Mouse (Mus musculus): Measurements from ENCODE around the gene Ano8.
"Not testable (repeated sequence)": the region's sequence is repeated elsewhere in the genome, so short reads cannot be mapped to it uniquely, and the experiment has no call there.

Ano8 gene

DNA sequence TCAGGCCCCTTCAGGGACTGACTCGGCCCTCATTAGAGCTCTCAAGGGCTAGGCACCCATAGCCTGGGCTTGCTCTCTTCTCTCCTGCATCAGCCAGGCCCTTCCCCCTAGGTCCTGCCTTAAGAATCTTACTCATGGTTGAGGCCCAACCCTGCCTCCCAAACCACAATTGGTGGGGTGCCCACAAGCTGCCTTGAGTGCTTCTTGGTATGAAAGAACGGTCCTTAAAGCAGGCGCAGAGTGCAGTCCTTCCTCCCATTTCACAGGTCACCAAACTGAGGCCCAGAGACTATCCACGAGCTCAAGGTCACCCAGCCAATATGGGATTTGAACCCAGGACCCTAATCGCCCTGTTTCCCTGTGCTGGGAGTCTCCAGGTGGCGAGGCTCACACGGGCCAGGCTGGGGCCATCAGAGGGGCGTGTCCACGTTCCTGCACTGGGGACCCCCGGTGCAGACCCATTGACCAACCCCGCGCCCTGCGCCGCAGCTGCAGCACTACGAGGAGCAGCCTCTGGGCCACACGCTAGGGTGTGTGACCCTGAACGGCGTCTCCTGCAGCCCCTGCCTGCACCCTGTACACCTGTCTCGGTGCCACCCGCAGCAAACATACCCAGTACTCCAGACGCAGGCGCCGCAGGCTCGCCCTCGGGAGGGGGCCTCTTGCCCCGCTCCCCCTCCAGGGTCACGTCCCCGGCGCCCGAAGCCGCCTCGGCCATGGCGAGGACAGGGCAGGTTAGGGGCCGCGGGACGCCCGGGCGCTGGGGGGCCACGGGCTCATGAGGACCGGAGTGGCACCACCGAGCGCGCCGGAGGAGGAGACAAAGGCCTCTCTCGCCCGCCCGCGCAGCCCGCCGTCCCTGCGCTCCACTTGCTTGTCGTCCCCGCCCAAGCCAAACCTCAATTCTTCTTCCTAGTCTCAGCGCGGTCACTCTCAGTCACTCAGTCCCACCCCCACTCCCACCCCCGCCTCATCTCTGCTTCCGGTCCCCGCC is at the start of gene Ano8:
TSS of gene Ano8 (minus strand) at position 822 of the 994 bp plus-strand sequence.
- peak; percentile 83 to 87 for DNase-seq (ENCODE audit: low spot score in 2 of 2)

DNA sequence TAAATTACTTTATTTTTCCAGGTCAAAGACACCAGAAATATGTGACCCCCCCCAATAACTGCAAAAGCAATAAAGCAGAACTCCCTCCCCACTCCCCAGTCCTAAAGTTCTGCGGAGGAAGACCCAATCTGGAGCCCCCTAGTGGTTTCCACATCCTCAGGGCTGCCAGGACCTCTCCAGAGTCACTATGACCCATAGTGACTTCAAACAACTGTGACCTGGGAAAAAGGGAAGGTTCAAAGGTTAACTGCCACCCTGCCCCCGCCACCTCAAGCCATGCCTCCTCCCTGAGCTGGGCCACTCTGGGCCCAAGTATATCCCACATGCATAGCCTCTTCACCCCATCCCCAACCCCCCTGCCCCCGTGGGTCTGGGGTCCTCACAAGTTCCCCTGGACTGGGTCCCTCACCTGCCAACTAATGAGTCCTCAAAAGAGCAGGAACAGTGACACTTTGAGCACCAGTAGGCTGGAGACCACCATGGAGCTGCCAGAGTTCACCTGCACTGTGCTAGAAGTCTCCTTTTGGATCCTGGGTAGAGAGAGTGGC is 48.6 kb upstream of the Ano8 start:
- DNase-seq (ENCODE audit: low spot score in 2 of 2): no peak

DNA sequence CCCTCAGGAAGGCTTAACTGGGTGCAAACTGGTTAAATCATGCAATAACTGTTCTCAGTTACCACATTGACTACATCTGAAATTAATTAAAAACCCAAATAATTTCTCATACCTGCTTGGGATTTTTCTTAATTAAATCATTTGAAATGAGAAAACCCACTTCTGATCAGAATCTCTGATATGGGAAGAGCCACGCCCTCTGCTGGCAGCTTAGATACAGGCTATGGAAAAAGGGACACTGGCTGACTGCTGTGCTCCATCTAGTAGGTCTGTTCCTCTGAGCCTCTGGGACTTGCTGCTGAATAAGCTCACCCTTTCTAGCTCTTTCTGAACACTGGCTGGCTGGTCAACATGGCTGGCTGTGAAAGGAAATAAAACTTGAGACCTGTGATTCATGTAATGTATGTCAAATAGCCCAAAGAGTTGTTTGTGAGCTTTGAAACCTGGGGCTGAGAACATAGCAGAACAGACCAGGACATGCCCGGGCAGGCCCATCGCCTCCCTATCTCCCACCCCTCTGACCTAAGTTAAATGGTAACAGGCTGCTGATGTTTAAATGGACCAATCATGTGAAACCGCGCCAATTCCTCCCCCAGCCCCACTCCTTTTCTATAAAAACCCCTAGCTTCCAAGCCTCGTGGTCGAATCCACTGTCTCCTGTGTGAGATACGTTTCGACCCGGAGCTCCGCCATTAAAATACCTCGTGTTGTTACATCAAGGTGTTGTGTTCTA is 45.1 kb upstream of the Ano8 start:
- not testable (repeated sequence) for DNase-seq (ENCODE audit: low spot score in 2 of 2)

DNA sequence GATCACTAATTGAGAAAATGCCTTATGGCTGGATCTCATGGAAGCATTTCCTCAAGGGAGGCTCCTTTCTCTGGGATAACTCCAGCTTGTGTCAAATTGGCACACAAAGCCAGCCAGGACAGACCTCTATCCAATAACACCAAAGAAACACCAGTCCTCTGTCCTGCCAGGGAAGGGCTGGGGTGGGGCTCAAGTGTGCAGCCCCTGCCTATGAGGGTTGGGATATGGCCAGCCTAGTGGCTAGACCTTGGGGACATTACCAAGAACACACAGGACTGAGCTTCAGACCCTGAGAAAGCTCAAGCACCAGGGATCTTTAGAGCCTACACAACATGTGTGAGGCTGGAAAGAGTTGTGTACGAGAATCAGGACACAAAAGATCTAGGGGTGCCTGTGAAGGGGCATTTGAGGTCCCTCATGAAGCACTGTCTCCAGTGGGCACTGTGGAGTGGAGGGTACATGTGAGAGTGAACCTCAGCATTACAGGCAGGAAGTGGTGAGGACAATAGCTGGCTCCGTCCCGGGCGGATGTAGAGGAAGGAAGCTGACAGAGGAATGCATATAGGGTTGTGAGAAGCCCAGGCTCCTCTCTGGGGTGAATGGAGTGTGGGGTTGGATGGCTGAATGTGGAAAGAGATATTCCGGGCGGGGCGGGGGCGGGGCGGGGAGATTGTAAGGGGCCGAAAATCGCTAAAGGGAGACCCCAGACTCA is 42.8 kb upstream of the Ano8 start:
- DNase-seq (ENCODE audit: low spot score in 2 of 2): peak; percentile 57 to 75

DNA sequence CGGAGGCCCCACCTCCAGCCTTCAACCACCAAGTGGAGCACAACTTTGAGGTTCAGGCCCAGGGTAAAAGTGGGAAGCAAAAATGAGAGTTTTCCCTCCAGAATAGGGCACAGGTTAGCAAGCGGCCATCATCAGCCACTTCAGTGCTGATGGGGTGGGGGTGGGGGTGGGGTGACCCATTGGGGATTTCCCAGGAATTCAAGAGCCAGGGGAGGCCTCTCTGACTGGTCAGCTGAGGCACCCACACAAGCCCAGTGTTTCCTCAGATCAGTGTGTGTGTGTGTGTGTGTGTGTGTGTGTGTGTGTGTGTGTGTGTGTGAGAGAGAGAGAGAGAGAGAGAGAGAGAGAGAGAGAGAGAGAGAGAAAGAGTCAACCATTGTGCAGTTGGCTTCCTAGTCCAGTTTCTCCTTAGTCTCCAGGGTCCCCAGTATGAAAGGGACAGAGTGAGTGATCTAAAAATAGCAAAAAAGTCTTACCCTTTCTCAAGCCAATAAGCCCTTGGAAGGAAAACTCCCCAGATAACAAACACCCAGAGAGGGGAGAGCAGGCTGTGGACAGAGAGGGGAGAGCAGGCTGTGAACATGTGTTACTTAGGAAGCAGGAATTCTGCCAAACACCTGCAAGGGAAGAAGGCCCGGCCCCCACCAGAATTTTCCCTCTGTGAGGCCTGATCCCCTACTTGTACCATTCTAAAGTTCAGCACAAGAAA is 41.6 kb upstream of the Ano8 start:
- peak in 1 of 2 experiments; percentile 58 for DNase-seq (ENCODE audit: low spot score in 2 of 2)

DNA sequence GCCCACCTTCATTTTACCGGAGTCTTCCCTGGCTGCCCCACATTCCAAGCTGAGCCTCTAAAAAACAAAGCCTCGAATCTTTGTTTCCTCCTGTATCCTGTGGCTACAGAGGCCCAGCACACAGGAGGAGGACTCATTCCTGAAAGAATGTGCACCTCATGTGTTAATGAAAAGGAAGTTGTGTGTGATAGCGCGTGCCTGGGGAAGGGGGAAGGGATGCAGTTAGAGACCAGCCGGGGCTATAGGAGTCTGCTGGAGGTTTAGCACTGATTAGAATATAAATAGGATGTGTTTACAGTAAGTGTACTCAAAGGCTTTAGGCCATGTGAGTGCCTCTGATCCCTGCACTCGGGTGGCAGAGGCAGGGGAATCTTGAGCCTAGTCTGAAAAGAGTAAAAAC is 40.5 kb upstream of the Ano8 start:
- DNase-seq (ENCODE audit: low spot score in 2 of 2): no peak

DNA sequence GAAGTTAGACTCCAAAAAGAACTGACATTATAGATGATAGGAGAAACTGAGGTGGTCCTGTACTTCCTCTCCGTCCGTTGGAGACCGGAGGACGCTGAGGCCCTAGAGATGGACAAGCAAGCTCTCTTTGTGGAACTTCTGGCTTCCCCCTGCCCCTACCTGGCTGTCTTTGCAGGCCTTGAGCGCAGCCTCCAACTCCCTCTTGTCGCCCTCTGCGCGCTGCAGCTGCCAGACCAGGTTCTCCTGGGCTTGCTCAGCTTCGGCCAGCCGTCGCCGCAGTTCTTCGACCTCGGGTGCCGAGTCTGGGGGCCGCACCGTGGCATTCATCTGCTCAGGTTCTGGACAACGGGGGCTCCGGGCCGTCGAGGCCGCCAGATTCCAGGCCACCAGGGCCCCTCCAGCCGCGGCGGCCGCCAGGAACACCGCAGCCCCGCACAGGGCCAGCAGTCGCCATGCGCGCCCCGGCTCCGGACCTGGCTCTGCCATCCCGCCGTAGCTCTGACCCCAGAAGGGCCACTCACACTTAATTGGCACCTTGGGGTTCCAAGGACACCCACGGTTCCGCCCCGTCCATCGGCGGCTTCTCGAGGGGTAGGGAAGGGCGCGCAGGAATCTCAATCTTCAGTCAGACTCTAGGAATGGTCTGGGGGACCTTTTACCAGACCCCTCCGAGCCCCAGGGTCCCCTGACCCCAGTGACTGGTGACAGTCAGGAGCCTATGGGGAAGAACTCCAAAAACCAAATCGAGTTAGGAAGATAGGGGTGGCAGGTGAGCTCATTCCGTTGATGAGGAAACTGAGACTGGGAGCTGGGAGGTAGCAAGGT is 39.7 kb upstream of the Ano8 start, which contains the start of gene Ccdc194:
TSS of gene Ccdc194 (minus strand) at position 486 of the 825 bp plus-strand sequence.
- DNase-seq (ENCODE audit: low spot score in 2 of 2): no peak

DNA sequence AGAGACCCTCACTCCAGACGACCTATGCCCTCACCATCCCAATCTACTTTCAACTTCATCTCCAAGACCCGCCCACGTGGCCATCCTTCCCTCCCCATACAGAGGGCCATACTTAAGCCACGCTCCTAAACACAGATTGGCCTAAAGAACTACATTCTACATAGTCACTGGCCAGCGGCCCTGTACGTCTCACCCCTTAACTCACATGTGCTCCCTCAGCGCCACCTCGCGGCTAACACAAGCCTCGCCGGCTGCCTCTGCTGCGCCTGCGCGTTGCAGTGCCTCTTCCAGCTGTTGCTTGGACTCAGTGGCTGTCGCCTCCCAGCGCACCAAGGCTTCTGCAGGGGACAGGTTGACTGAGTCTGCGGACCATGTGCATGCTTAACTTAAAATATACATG is 35.9 kb upstream of the Ano8 start:
- DNase-seq (ENCODE audit: low spot score in 2 of 2): peak; percentile 88 to 93

DNA sequence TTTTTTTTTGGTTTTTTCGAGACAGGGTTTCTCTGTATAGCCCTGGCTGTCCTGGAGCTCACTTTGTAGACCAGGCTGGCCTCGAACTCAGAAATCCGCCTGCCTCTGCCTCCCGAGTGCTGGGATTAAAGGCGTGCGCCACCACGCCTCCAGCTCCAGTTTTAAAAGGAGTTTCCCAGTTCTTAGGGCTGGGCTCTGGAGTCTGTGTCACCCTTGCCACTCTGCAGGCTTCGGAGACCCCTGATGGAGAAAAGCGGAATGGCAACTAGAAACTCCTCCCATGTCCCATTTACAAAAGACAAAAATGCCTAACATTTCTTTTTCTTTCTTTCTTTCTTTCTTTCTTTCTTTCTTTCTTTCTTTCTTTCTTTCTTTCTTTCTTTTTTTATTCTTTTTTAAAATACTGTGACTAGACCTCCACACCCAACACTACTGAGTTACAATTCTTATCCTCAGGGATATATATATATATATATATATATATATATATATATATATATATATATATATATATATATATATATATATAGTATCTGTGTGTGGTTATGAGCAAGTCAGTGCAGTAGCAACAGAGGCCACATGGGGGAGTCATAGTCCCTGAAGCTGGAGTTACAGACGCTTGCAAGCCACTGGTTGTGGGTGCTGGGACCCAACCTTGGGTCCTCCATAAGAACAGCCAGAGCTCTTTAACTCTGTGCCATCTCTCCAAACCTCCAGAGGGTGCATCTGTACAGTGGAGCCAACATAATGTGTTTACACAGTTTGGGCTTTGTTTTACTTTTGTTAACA is 33.5 kb upstream of the Ano8 start:
- DNase-seq (ENCODE audit: low spot score in 2 of 2): peak in 1 of 2 experiments; percentile 66

DNA sequence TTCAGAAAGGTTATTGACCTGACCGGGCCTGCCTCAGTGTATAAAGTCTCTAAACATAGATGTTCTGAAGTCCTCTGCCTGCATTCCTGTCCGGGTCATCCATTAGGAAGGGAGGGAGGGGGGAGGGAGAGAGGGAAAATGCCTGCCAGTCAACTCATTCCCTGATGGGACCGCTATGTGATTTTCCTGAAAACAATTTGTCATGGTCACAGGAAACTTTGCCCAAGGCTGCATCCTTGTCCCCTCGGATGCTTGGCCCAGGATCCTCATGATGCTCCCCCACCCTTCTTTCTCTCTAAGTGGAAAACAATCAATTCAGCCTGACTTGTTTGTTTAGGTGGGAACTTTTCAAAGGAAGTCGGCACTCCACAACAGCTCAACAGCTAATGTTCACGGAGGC is 31.0 kb upstream of the Ano8 start:
- no peak for DNase-seq (ENCODE audit: low spot score in 2 of 2)

DNA sequence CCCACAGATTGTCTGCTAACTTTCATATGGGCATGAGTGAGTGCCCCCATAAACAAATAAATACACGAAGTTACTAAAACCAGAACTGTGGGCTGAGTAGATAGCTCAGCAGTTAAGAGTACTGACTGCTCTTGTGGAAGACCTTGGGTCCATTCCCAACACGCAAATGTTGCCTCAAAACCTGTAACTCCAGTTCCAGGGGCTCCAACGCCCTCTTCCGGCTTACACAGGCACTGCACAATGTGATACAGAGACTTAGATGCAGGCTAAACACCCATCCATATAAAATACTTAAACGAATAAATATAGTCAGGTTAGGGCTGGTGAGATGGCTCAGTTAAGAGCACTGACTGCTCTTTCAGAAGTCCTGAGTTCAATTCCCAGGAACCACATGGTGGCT is 29.3 kb upstream of the Ano8 start:
- DNase-seq (ENCODE audit: low spot score in 2 of 2): no peak

DNA sequence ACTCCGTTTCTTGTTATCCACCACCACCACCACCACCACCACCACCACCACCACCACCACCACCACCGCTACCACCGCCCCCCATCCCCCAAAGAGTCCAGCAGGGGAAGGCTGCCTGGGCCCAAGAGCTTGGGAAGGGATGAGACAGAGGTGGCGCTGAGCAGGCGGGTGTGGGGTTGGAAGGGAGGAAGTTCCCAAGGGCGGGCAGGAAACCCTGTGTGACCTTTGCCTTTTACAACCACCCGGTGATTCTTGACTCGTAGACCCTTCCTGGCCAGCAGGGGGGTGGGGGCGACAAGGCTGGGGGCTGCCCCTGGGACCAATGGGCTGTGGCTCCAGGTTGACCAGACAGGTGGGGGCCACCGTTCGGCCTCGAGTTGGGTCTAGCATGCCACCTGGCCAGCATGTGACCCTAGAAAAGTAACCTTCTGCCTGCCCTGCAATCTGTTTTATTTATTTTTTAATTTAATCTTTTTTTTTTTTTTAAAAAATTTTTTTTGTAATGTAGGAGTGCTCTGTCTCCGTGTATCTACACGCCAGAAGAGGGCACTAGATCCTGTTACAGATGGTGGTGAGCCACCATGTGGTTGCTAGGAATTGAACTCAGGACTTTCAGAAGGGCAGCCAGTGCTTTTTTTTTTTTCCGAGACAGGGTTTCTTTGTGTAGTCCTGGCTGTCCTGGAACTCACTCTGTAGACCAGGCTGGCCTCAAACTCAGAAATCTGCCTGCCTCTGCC is 27.4 kb upstream of the Ano8 start:
- no peak for DNase-seq (ENCODE audit: low spot score in 2 of 2)

DNA sequence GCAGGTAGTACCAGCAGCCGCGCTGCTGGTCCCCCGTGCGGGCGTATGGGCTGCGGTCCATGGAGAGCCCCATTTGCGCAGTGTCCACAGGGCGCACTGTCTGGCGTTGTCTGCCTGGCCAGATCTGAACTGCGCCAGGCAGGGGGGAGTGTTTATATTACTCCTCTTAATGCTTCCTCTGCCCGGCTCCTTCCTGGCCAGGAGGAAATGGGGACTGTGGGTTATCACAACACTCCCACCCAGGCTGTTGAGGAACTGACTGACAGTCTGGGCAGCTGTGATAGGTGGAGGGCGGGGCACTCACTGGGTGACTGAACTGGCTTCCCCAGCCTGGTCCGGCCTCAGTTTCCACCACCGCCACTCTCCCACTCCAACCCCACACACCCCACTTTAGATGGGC is 25.9 kb upstream of the Ano8 start, which contains the start of gene Plvap:
TSS of gene Plvap (minus strand) at position 109 of the 400 bp plus-strand sequence.
- no peak for DNase-seq (ENCODE audit: low spot score in 2 of 2)

DNA sequence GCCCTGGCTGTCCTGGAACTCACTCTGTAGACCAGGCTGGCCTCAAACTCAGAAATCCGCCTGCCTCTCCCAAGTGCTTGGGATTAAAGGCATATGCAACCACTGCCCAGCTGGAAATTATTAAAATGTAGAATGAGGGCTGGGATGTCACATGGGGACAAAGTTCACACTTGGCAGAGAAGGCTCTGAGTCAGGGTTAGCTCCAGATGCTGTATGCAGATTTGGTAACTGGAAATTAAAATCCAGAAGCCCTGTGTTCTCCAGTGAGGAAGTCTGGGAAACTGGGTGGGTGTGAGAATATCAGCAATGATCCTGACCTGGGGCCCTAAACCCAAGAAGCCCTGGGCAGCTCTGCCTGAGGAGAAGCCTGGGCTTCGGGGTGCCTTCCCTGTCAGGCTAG is 23.6 kb upstream of the Ano8 start:
- DNase-seq (ENCODE audit: low spot score in 2 of 2): peak in 1 of 2 experiments; percentile 48

DNA sequence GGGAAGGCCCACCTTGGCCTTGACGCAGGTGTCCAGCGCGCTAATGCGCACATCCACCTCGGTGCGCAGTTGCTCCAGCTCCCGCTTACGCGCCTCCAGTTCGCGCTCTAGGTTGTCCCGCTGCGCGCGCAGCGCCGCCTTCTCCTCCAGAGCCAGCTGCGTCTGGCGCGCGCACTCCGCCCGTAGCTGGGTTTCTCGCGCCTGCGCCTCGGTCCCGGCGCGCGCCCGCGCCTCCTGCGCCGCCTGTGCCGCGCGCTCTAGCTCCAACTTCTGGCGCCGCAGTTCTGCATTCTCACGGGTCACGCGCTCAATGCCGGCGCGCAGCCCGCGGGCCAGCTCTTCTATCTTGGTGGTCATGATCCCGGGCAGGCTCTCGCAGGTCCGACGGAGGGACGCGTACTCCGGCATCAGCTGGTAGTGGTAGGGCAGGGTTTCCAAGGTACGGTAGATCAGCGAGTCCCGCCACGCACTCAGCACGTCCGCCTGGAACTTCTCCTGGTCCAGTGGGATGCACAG is 21.9 kb upstream of the Ano8 start:
- DNase-seq (ENCODE audit: low spot score in 2 of 2): peak; percentile 76 to 84

DNA sequence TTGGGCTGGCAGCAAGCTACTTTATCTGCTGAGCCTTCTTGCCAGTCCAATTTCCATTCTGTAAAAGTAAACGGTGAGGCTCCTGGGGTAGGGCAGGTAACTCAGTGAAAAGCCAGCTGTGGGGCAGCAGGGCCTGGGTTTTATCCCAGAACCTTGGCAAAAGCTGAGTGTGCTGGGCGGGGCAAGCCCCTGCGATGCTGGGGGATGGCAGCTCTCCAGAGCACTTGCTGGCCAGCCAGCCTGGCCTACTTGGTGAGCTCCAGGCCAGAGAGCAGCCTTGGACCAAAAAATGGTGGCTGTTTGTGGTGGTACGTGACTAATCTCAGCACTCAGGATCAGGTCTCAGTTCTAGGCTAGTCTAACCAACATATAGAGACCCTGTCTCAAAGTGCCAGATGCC is 20.2 kb upstream of the Ano8 start:
- peak in 1 of 2 experiments; percentile 59 for DNase-seq (ENCODE audit: low spot score in 2 of 2)

DNA sequence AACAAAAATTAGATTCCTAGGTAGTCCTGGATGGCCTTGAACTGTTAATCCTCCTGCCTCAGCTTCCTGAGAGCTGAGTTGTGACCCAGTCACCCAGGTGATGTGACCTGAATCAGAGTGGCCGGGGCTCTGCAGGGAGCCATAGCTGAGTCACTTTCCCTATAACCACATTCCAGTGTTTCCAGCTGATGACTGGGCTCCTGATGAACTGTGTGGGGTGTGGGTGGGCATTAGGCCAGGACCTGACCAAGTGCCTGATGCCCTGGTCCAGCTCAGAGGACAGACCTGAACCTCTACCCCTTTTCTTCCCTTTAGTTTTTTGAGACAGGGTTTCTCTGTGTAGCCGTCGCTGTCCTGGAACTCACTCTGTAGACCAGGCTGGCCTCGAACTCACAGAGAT is 19.6 kb upstream of the Ano8 start:
- no peak for DNase-seq (ENCODE audit: low spot score in 2 of 2)

DNA sequence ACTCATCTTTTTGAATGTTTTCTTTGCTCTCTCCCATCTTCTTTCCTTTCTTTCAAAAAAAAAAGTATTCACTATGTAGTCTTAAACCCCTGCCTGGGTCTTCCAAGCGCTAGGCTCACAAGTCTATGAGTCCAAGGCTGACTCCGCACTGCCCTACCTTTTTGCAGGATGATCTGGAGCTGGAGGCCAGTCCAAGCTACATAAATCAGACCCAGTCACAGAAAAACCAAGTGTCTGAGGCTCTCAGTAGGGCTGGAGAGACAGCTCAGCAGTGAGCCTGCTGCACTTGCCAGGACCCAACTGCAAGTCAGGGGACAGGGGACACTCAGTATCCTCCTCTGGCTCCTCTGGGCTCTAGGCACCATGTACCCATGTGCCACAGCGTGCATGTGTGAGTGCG is 18.6 kb upstream of the Ano8 start:
- no peak for DNase-seq (ENCODE audit: low spot score in 2 of 2)

Measured in heart, adult 9 months (tissue).